Mouse (Mus musculus): ENCODE measurements at regions not wholly inside any gene's neighbourhood (a gene's known extent, or its start where the extent isn't known, plus 50 kb on each side); places are given as distances from the start of the nearest gene placed in this dataset.
A peak's percentile ranks its signal among the peaks of the same experiment; 100 is the strongest.

GRCm38 (mm10) chr10:92009551-92009950, 712.7 kb downstream of the Nedd1 start:
- ATAC-seq (no peak), DNase-seq (ENCODE audit: low read depth, low spot score) (no peak)
- ChIA-PET CTCF (interaction anchor here (1.0 kb wide), 1 partner anchor 9 kb away, joined by 4 read pairs; no protein-coding TSS in a partner anchor), POLR2A (no interaction called here)
- no peaks in the 10 kb centered on the region for H3K27me3 ChIP-seq
- TF ChIP-seq CTCF (IDR thresholded peaks at IDR 0.05) = no peak
- in situ Hi-C loops (cut with MboI; ENCODE audit: low pct_unique_long_range_greater_than_20kb) = no loop called here

DNA sequence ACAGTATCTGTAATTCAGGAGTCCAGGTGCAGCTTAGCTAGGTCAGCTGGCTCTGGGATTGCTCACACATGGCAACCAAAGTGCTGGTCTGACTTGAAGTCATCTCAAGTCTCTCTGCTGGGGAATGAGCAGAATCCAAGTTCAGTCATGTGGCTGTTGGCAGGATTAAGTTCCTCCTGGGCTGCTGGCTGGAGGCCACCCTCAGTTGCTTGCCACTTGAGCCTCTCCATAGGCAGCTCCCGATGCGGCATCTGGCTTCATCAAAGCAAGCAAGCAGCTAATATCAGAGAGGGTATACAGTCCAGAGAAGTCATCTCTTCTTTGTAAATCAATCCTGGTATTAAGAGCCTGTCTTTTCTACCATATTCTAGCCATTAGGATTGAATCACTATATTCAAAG, 714.3 kb downstream of the Nedd1 start:
- ChIA-PET POLR2A (interaction anchor here (0.5 kb wide), 1 partner anchor 30 kb away, joined by 4 read pairs; no protein-coding TSS in a partner anchor), CTCF (interaction anchor here (1.0 to 1.6 kb wide), 2 partner anchors 14 to 25 kb away, joined by 3 to 4 read pairs; no protein-coding TSS in a partner anchor)
- in situ Hi-C loops (cut with MboI; ENCODE audit: low pct_unique_long_range_greater_than_20kb) = no loop called here
- DNase-seq (ENCODE audit: low read depth, low spot score) (no peak), ATAC-seq (no peak)
- no peak for TF ChIP-seq CTCF (IDR thresholded peaks at IDR 0.05)
- H3K27me3 ChIP-seq = no peaks in the 10 kb centered on the region

- no peak for ATAC-seq
- DNase-seq (ENCODE audit: low read depth, low spot score) = no peak
- no peaks in the 10 kb centered on the region for H3K27me3 ChIP-seq
- in situ Hi-C loops (cut with MboI; ENCODE audit: low pct_unique_long_range_greater_than_20kb) = no loop called here
- ChIA-PET CTCF (interaction anchor here (0.9 to 1.6 kb wide), 2 partner anchors 10 to 12 kb away, joined by 3 to 4 read pairs; no protein-coding TSS in a partner anchor), POLR2A (no interaction called here)
- TF ChIP-seq CTCF (IDR thresholded peaks at IDR 0.05) = no peak
Observed at GRCm38 (mm10) chr10:92006467-92006866, 715.8 kb downstream of the Nedd1 start.

- no peaks in the 10 kb centered on the region for H3K27me3 ChIP-seq
- ChIA-PET CTCF (interaction anchor here (1.2 kb wide), 1 partner anchor 16 kb away, joined by 3 read pairs; no protein-coding TSS in a partner anchor), POLR2A (no interaction called here)
- in situ Hi-C loops (cut with MboI; ENCODE audit: low pct_unique_long_range_greater_than_20kb) = no loop called here
- no peak for TF ChIP-seq CTCF (IDR thresholded peaks at IDR 0.05)
- DNase-seq (ENCODE audit: low read depth, low spot score) (no peak), ATAC-seq (no peak)
Observed at GRCm38 (mm10) chr10:91991040-91991439, 731.2 kb downstream of the Nedd1 start.

GRCm38 (mm10) chr10:91988364-91988763, 733.9 kb downstream of the Nedd1 start:
- in situ Hi-C loops (cut with MboI; ENCODE audit: low pct_unique_long_range_greater_than_20kb) = no loop called here
- POLR2A ChIA-PET = no interaction called here
- TF ChIP-seq CTCF (IDR thresholded peaks at IDR 0.05) = no peak
- ATAC-seq (peak; percentile 54), DNase-seq (ENCODE audit: low read depth, low spot score) (peak; percentile 83)
- CTCF ChIA-PET = interaction anchor here (0.7 to 1.3 kb wide), 5 partner anchors 10 to 29 kb away, joined by 3 to 5 read pairs (median 4); no protein-coding TSS in a partner anchor
- no peaks in the 10 kb centered on the region for H3K27me3 ChIP-seq

GRCm38 (mm10) chr10:91979841-91980240, 742.4 kb downstream of the Nedd1 start:
- no peaks in the 10 kb centered on the region for H3K27me3 ChIP-seq
- no peak for DNase-seq (ENCODE audit: low read depth, low spot score)
- ChIA-PET POLR2A (no interaction called here), CTCF (no interaction called here)
- no peak for TF ChIP-seq CTCF (IDR thresholded peaks at IDR 0.05)
- in situ Hi-C loops (cut with MboI; ENCODE audit: low pct_unique_long_range_greater_than_20kb) = no loop called here
- ATAC-seq = no peak

DNA sequence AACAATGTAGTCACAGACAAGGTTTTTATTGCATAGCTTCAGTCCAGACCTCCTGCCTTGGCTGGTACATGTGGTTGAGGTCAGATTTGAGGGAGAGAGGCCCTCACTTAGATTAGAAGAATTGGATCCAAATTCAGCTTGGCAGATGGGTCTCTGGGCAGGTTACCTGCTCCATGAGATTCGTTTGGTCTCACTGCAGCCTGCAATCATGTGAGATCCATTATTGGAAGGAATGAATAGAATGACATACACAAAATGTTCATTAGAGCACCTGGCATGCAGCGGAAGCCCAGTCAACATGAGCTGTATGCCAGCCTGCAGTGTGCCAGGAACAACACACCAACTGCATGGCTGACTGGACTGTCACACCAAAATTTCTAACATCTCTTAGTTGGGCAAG, 750.3 kb downstream of the Nedd1 start:
- no peak for DNase-seq (ENCODE audit: low read depth, low spot score)
- H3K27me3 ChIP-seq = no peaks in the 10 kb centered on the region
- CTCF ChIA-PET = interaction anchor here (1.1 kb wide), 1 partner anchor 11 kb away, joined by 3 read pairs; no protein-coding TSS in a partner anchor
- TF ChIP-seq CTCF (IDR thresholded peaks at IDR 0.05) = no peak
- POLR2A ChIA-PET = no interaction called here
- no peak for ATAC-seq
- in situ Hi-C loops (cut with MboI; ENCODE audit: low pct_unique_long_range_greater_than_20kb) = no loop called here

- POLR2A ChIA-PET = no interaction called here
- H3K27me3 ChIP-seq = no peaks in the 10 kb centered on the region
- DNase-seq (ENCODE audit: low read depth, low spot score) = no peak
- CTCF ChIA-PET = no interaction called here
- TF ChIP-seq CTCF (IDR thresholded peaks at IDR 0.05) = no peak
- ATAC-seq = no peak
- in situ Hi-C loops (cut with MboI; ENCODE audit: low pct_unique_long_range_greater_than_20kb) = no loop called here
Observed at GRCm38 (mm10) chr10:91967570-91968310, 754.5 kb downstream of the Nedd1 start.

- DNase-seq (ENCODE audit: low read depth, low spot score) (peak; percentile 82), ATAC-seq (peak; percentile 81)
- POLR2A ChIA-PET = no interaction called here
- in situ Hi-C loops (cut with MboI; ENCODE audit: low pct_unique_long_range_greater_than_20kb) = no loop called here
- H3K27me3 ChIP-seq = no peaks in the 10 kb centered on the region
- CTCF ChIA-PET = interaction anchor here (0.8 to 1.3 kb wide), 3 partner anchors 15 to 29 kb away, joined by 3 to 4 read pairs (median 3); no protein-coding TSS in a partner anchor
- TF ChIP-seq CTCF (IDR thresholded peaks at IDR 0.05) = no peak
Observed at GRCm38 (mm10) chr10:91959734-91960492, 762.3 kb downstream of the Nedd1 start.

GRCm38 (mm10) chr10:91953078-91953477, 769.1 kb downstream of the Nedd1 start:
- ATAC-seq = no peak
- no peak for TF ChIP-seq CTCF (IDR thresholded peaks at IDR 0.05)
- ChIA-PET CTCF (interaction anchor here (0.7 kb wide), 1 partner anchor 11 kb away, joined by 3 read pairs; no protein-coding TSS in a partner anchor), POLR2A (no interaction called here)
- in situ Hi-C loops (cut with MboI; ENCODE audit: low pct_unique_long_range_greater_than_20kb) = no loop called here
- DNase-seq (ENCODE audit: low read depth, low spot score) = no peak
- H3K27me3 ChIP-seq = no peaks in the 10 kb centered on the region

DNA sequence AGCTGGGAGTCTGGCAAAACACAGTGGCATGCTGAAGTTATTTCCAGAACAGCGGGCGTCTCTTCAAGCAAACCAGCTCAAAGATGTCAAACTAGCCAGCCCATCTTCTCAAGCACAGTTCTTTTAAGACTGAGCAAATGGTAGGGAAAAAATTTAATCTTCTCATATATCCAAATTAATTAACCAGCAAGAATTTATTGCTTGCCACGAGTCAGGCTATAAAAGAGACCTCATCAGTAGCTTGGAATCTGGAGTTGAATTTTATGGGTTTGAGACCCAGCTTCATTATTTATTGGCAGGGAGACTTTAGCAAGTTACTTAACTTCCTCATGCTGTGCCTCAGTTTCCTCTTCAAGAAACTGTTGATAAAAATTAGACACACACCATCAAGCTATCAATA, 742.5 kb upstream of the Tmpo start:
- in situ Hi-C loops (cut with MboI; ENCODE audit: low pct_unique_long_range_greater_than_20kb) = no loop called here
- H3K27me3 ChIP-seq = no peaks in the 10 kb centered on the region
- ChIA-PET CTCF (interaction anchor here (2.5 to 3.4 kb wide), 2 partner anchors 15 to 25 kb away, joined by 7 to 12 read pairs; no protein-coding TSS in a partner anchor), POLR2A (interaction anchor here (1.7 kb wide), 1 partner anchor 12 kb away, joined by 5 read pairs; no protein-coding TSS in a partner anchor)
- ATAC-seq (no peak), DNase-seq (ENCODE audit: low read depth, low spot score) (no peak)
- TF ChIP-seq CTCF (IDR thresholded peaks at IDR 0.05) = no peak
